Mouse (Mus musculus) heart, embryonic 14.5 days (tissue): ENCODE data around the gene Fam227b. TPM values are rescaled to one million over a fixed set of nuclear protein-coding genes. Genes with fewer than 3 reads are reported as not detected.

ENCODE experiments used
- ATAC-seq: fragments of 200-750 bp; cut with Nextera tagmentation; 2 replicates; pipeline ENCODE4 v1.8.0; 2017; ENCODE audit warnings: low read depth, moderate TSS enrichment; ENCODE audit not compliant: insufficient number of reproducible peaks, insufficient read depth, low FRiP score
- H3K27ac ChIP-seq, 2 experiments: fragments of 200-500 bp in 1 of 2; fragments of 300-500 bp in 1 of 2; sonication (generic) in 1 of 2; replicated peaks in 1 of 2; 2 replicates each; pipeline ENCODE4 v1.5.1; 2012 to 2014; ENCODE audit warnings: low read depth in 2 of 2, low read length in 2 of 2, control low read depth in 1 of 2, mild to moderate bottlenecking in 1 of 2, mixed read lengths in 1 of 2; ENCODE audit not compliant: control insufficient read depth in 1 of 2, insufficient read depth in 1 of 2
- H3K27me3 ChIP-seq: fragments of 300-500 bp; sonication (generic); 2 replicates; pipeline ENCODE4 v1.6.1; 2014; ENCODE audit warnings: mild to moderate bottlenecking, low read length, control low read depth; ENCODE audit not compliant: control insufficient read depth, insufficient read depth
- H3K36me3 ChIP-seq: fragments of 300-500 bp; sonication (generic); 2 replicates; pipeline ENCODE4 v1.6.1; 2014; ENCODE audit warnings: mild to moderate bottlenecking, control low read depth, low read length, mixed read lengths; ENCODE audit not compliant: control insufficient read depth, insufficient read depth
- H3K4me1 ChIP-seq, 2 experiments: fragments of 200-500 bp in 1 of 2; fragments of 300-500 bp in 1 of 2; sonication (generic) in 1 of 2; 2 replicates each; pipeline ENCODE4 v1.6.1; 2012 to 2014; ENCODE audit warnings: low read length in 2 of 2, control low read depth in 1 of 2, mixed read lengths in 1 of 2; ENCODE audit not compliant: control insufficient read depth in 2 of 2, insufficient read depth in 2 of 2
- H3K4me2 ChIP-seq: fragments of 300-500 bp; sonication (generic); 2 replicates; pipeline ENCODE4 v1.6.1; 2014; ENCODE audit warnings: mild to moderate bottlenecking, low read length
- H3K4me3 ChIP-seq, 2 experiments: fragments of 200-500 bp in 1 of 2; fragments of 300-500 bp in 1 of 2; sonication (generic) in 1 of 2; 2 replicates each; pipeline ENCODE4 v1.5.1; 2012 to 2014; ENCODE audit warnings: low read length in 2 of 2, mild to moderate bottlenecking in 2 of 2, control low read depth in 1 of 2, low read depth in 1 of 2, moderate library complexity in 1 of 2; ENCODE audit not compliant: control insufficient read depth in 1 of 2, insufficient read depth in 1 of 2
- H3K9ac ChIP-seq: fragments of 300-500 bp; sonication (generic); 2 replicates; pipeline ENCODE4 v1.6.1; 2014; ENCODE audit warnings: mild to moderate bottlenecking, low read length
- H3K9me3 ChIP-seq: fragments of 300-500 bp; sonication (generic); 2 replicates; pipeline ENCODE4 v1.6.1; 2016; ENCODE audit warnings: low read length, control low read depth; ENCODE audit not compliant: control insufficient read depth
- WGBS: fragments of 180-500 bp; shearing (Covaris S2); extraction: QIAGEN DNeasy Blood & Tissue Kit; methylation state at CpG from one replicate; pipeline ENCODE4 v1.1.7; 2014; 5-methylcytosine and 5-hydroxymethylcytosine counted together
- polyA plus RNA-seq: library from polyadenylated mRNA; unstranded; fragments of >200 nt; fragmentation: Nextera tagmentation; extraction: Ambion mirVana; gene quantifications from 2 replicates; pipeline ENCODE4 v1.2.1, GENCODE M21; 2014

Gene Fam227b
- polyA plus RNA-seq, 1 experiment from 2014 or later: 0.12 TPM

GRCm38 (mm10) chr2:126031186-126031900 lies 120.5 kb downstream of the Fam227b start:
- no peaks in the 10 kb centered on the region for H3K9me3 ChIP-seq
- no peaks in the 10 kb centered on the region for H3K27me3 ChIP-seq
- no peak overlapping the region for H3K4me2 ChIP-seq
- peaks cover 0 to 5% of the 10 kb centered on the region in 2 experiments; a peak in 1 of 4 replicates for H3K4me1 ChIP-seq
- ATAC-seq: no peak
- H3K4me3 ChIP-seq: no peak overlapping the region
- H3K9ac ChIP-seq: no peak overlapping the region
- H3K36me3 ChIP-seq: no peaks in the 10 kb centered on the region
- 50% methylated on average over 8 of the region's 8 CpGs for WGBS
- no peak overlapping the region for H3K27ac ChIP-seq

- Histone ChIP-seq H3K4me1 (peaks cover 6 to 13% of the 10 kb centered on the region in 2 experiments), H3K9ac (no peak overlapping the region), H3K4me3 (no peak overlapping the region), H3K9me3 (no peaks in the 10 kb centered on the region), H3K27me3 (no peaks in the 10 kb centered on the region), H3K27ac (peak overlapping the region; percentile 60 to 65; a peak in 3 of 4 replicates), H3K36me3 (no peaks in the 10 kb centered on the region), H3K4me2 (no peak overlapping the region)
- 64% methylated on average over 3 of the region's 3 CpGs for WGBS
- ATAC-seq: no peak
These were observed 135.9 kb downstream of the Fam227b start for GRCm38 (mm10) chr2:126015763-126016473.

- Histone ChIP-seq H3K36me3 (no peaks in the 10 kb centered on the region), H3K4me1 (peaks cover 6 to 13% of the 10 kb centered on the region in 2 experiments), H3K4me2 (peak overlapping the region; percentile 38), H3K9ac (no peak overlapping the region), H3K27ac (peak overlapping the region; percentile 65 to 87), H3K27me3 (no peaks in the 10 kb centered on the region), H3K4me3 (no peak overlapping the region), H3K9me3 (no peaks in the 10 kb centered on the region)
- 24% methylated on average over 12 of the region's 12 CpGs for WGBS
- ATAC-seq: peak; percentile 50; the same call in 1 of the 2 replicates
These were observed 136.7 kb downstream of the Fam227b start for GRCm38 (mm10) chr2:126014989-126015710.

GRCm38 (mm10) chr2:126006742-126007141 lies 145.1 kb downstream of the Fam227b start:
- no peaks in the 10 kb centered on the region for H3K9me3 ChIP-seq
- no peak for ATAC-seq
- WGBS: 81% methylated on average over 2 of the region's 2 CpGs

GRCm38 (mm10) chr2:126006088-126006487 lies 145.7 kb downstream of the Fam227b start:
- no peak for ATAC-seq
- Histone ChIP-seq H3K4me1 (no peaks in the 10 kb centered on the region), H3K9me3 (no peaks in the 10 kb centered on the region), H3K27ac (no peak overlapping the region), H3K9ac (no peak overlapping the region), H3K4me2 (no peak overlapping the region), H3K27me3 (no peaks in the 10 kb centered on the region), H3K4me3 (no peak overlapping the region), H3K36me3 (no peaks in the 10 kb centered on the region)
- 39% methylated on average over 3 of the region's 3 CpGs for WGBS

More at GRCm38 (mm10) chr2:126006742-126007141, 145.1 kb downstream of the Fam227b start:
- Histone ChIP-seq H3K4me3 (no peak overlapping the region), H3K27ac (no peak overlapping the region), H3K9ac (no peak overlapping the region), H3K27me3 (no peaks in the 10 kb centered on the region), H3K4me1 (no peaks in the 10 kb centered on the region), H3K4me2 (no peak overlapping the region), H3K36me3 (no peaks in the 10 kb centered on the region)

- H3K4me3 ChIP-seq: no peak overlapping the region
- no peak overlapping the region for H3K27ac ChIP-seq
- no peaks in the 10 kb centered on the region for H3K27me3 ChIP-seq
- 76% methylated on average over 5 of the region's 5 CpGs for WGBS
- H3K9me3 ChIP-seq: no peaks in the 10 kb centered on the region
- H3K9ac ChIP-seq: no peak overlapping the region
- no peaks in the 10 kb centered on the region for H3K4me1 ChIP-seq
- H3K36me3 ChIP-seq: no peaks in the 10 kb centered on the region
- ATAC-seq: no peak
- no peak overlapping the region for H3K4me2 ChIP-seq
These were observed 149.5 kb downstream of the Fam227b start for GRCm38 (mm10) chr2:126002291-126002690.

- H3K36me3 ChIP-seq: 0 out of 2 replicates have a peak, but pooled peaks cover 5% of the 10 kb centered on the region
- H3K4me3 ChIP-seq: no peak overlapping the region
- H3K9me3 ChIP-seq: no peaks in the 10 kb centered on the region
- no peak for ATAC-seq
- H3K27me3 ChIP-seq: no peaks in the 10 kb centered on the region
- peaks cover 0 to 6% of the 10 kb centered on the region in 2 experiments; a peak in 1 of 4 replicates for H3K4me1 ChIP-seq
- H3K9ac ChIP-seq: no peak overlapping the region
- 56% methylated on average over 5 of the region's 5 CpGs for WGBS
- no peak overlapping the region for H3K4me2 ChIP-seq
- no peak overlapping the region for H3K27ac ChIP-seq
These were observed 175.9 kb downstream of the Fam227b start for GRCm38 (mm10) chr2:125975808-125976345.
